Mouse (Mus musculus) kidney, postnatal 0 days (tissue): Measurements from ENCODE around the gene Ppp1r1b. TPM values are rescaled to one million over a fixed set of nuclear protein-coding genes. Genes with fewer than 3 reads are reported as not detected.

Experiments
- ATAC-seq: fragments of 200-750 bp; cut with Nextera tagmentation; replicated peaks from 2 replicates; pipeline ENCODE4 v1.8.0; 2017; ENCODE audit warnings: low read depth, moderate number of reproducible peaks, moderate TSS enrichment, moderate library complexity; ENCODE audit not compliant: low FRiP score
- DNase-seq: peaks from one replicate; pipeline ENCODE4 v3.0.0-alpha.2; 2016; ENCODE audit warnings: low spot score
- H3K27ac ChIP-seq: fragments of 300-500 bp; sonication (generic); 2 replicates; pipeline ENCODE4 v1.5.1; 2014; ENCODE audit warnings: mild to moderate bottlenecking
- H3K27me3 ChIP-seq: fragments of 300-500 bp; sonication (generic); 2 replicates; pipeline ENCODE4 v1.6.1; 2014; ENCODE audit warnings: low read length, mixed read lengths; ENCODE audit not compliant: insufficient read depth
- H3K36me3 ChIP-seq: fragments of 300-500 bp; sonication (generic); 2 replicates; pipeline ENCODE4 v1.6.1; 2014; ENCODE audit warnings: low read length, mixed read lengths; ENCODE audit not compliant: insufficient read depth
- H3K4me1 ChIP-seq: fragments of 300-500 bp; sonication (generic); replicated peaks from 2 replicates; pipeline ENCODE4 v1.6.1; 2014; ENCODE audit warnings: antibody characterized with exemption, low read length, mixed read lengths; ENCODE audit not compliant: insufficient read depth
- H3K4me2 ChIP-seq: fragments of 300-500 bp; sonication (generic); 2 replicates; pipeline ENCODE4 v1.6.1; 2014; ENCODE audit warnings: mild to moderate bottlenecking, low read length, moderate library complexity, mixed read lengths
- H3K4me3 ChIP-seq: fragments of 300-500 bp; sonication (generic); replicated peaks from 2 replicates; pipeline ENCODE4 v1.5.1; 2014; ENCODE audit warnings: low read depth, low read length
- H3K9ac ChIP-seq: fragments of 300-500 bp; sonication (generic); 2 replicates; pipeline ENCODE4 v1.6.1; 2014; ENCODE audit warnings: low read depth, low read length
- H3K9me3 ChIP-seq: fragments of 300-500 bp; sonication (generic); replicated peaks from 2 replicates; pipeline ENCODE4 v1.6.1; 2016; ENCODE audit warnings: low read length, inconsistent platforms, mixed read lengths
- CTCF ChIP-seq: IDR thresholded peaks from 2 replicates; pipeline ENCODE4 v1.5.1; 2016; ENCODE audit warnings: antibody characterized with exemption, low read depth, mild to moderate bottlenecking, moderate library complexity
- WGBS: fragments of 180-500 bp; shearing (Covaris S2); extraction: QIAGEN DNeasy Blood & Tissue Kit; methylation state at CpG from one replicate; pipeline ENCODE4 v1.1.7; 2014; 5-methylcytosine and 5-hydroxymethylcytosine counted together
- polyA plus RNA-seq: library from polyadenylated mRNA; unstranded; fragments of >200 nt; fragmentation: Nextera tagmentation; extraction: Ambion mirVana; gene quantifications from 2 replicates; pipeline ENCODE4 v1.2.1, GENCODE M21; 2015

Ppp1r1b gene
- polyA plus RNA-seq, 1 experiment from 2014 or later = 12.1 TPM

- DNase-seq (no peak), ATAC-seq (no peak)
- H3K4me3 ChIP-seq = no peak overlapping the region
- no peaks in the 10 kb centered on the region for H3K36me3 ChIP-seq
- WGBS = 65% methylated on average over 14 of the region's 14 CpGs
- H3K4me2 ChIP-seq = no peak overlapping the region
- no peak overlapping the region for H3K9ac ChIP-seq
- H3K9me3 ChIP-seq = no peaks in the 10 kb centered on the region
- peaks cover 16% of the 10 kb centered on the region for H3K27me3 ChIP-seq
- no peak for TF ChIP-seq CTCF
- peaks cover 13% of the 10 kb centered on the region for H3K4me1 ChIP-seq
- H3K27ac ChIP-seq = no peak overlapping the region
Observed at GRCm38 (mm10) chr11:98354445-98354844, 6.2 kb downstream of the Ppp1r1b start.

GRCm38 (mm10) chr11:98355732-98356299 lies 7.6 kb downstream of the Ppp1r1b start:
- peak; percentile 92 for TF ChIP-seq CTCF
- peak; percentile 95 for DNase-seq
- Histone ChIP-seq H3K9me3 (no peaks in the 10 kb centered on the region), H3K27me3 (peaks cover 4% of the 10 kb centered on the region; the same call in 1 of the 2 replicates), H3K36me3 (no peaks in the 10 kb centered on the region), H3K4me2 (no peak overlapping the region), H3K27ac (no peak overlapping the region), H3K9ac (no peak overlapping the region), H3K4me3 (no peak overlapping the region), H3K4me1 (peaks cover 18% of the 10 kb centered on the region)
- WGBS = 4% methylated on average over 6 of the region's 6 CpGs
- ATAC-seq = no peak

- no peak for TF ChIP-seq CTCF
- ATAC-seq (no peak), DNase-seq (no peak)
- Histone ChIP-seq H3K27ac (peak overlapping the region; percentile 97), H3K4me3 (no peak overlapping the region), H3K36me3 (no peaks in the 10 kb centered on the region), H3K27me3 (no peaks in the 10 kb centered on the region), H3K9me3 (no peaks in the 10 kb centered on the region), H3K4me1 (peaks cover 28% of the 10 kb centered on the region), H3K9ac (no peak overlapping the region), H3K4me2 (peak overlapping the region; percentile 76)
- WGBS = 53% methylated on average over 7 of the region's 7 CpGs
Observed at GRCm38 (mm10) chr11:98356625-98357394, 8.6 kb downstream of the Ppp1r1b start.

- H3K9ac ChIP-seq = peak overlapping the region; percentile 39
- H3K4me3 ChIP-seq = peak overlapping the region; percentile 77
- TF ChIP-seq CTCF = no peak
- H3K4me2 ChIP-seq = peak overlapping the region; percentile 76
- no peaks in the 10 kb centered on the region for H3K36me3 ChIP-seq
- 6% methylated on average over 13 of the region's 13 CpGs for WGBS
- DNase-seq (peak; percentile 91), ATAC-seq (peak; percentile 21; the same call in 1 of the 2 replicates)
- H3K4me1 ChIP-seq = peaks cover 29% of the 10 kb centered on the region
- H3K9me3 ChIP-seq = no peaks in the 10 kb centered on the region
- H3K27me3 ChIP-seq = no peaks in the 10 kb centered on the region
- H3K27ac ChIP-seq = peak overlapping the region; percentile 97
Observed at GRCm38 (mm10) chr11:98357396-98358160, 9.4 kb downstream of the Ppp1r1b start.

GRCm38 (mm10) chr11:98358161-98359083 lies 10.2 kb downstream of the Ppp1r1b start, which contains the start of gene Stard3:
TSS of gene Stard3 (plus strand) at chr11:98358368.
- H3K27ac ChIP-seq = peak within 1 kb of the TSS; percentile 97
- peak within 1 kb of the TSS; percentile 76 for H3K9ac ChIP-seq
- H3K4me3 ChIP-seq = peak within 1 kb of the TSS; percentile 77
- no peaks in the 10 kb centered on the region for H3K36me3 ChIP-seq
- no peaks in the 10 kb centered on the region for H3K9me3 ChIP-seq
- peak within 1 kb of the TSS; percentile 76 for H3K4me2 ChIP-seq
- DNase-seq = peak; percentile 95
- H3K4me1 ChIP-seq = peaks cover 29% of the 10 kb centered on the region
- TF ChIP-seq CTCF = no peak
- ATAC-seq = peak; percentile 86
- under 1% methylated on average over 60 of the region's 60 CpGs for WGBS
- no peaks in the 10 kb centered on the region for H3K27me3 ChIP-seq
